Mouse (Mus musculus) CD4-positive, CD25-positive, alpha-beta regulatory T cell, adult 9 weeks (primary cell): Measurements from ENCODE around the gene Pyroxd1. TPM values are rescaled to one million over a fixed set of nuclear protein-coding genes. Genes with fewer than 3 reads are reported as not detected.

Source experiments
- polyA plus RNA-seq: library from polyadenylated mRNA; unstranded; fragments of 100-300 nt; shearing (Covaris generic); gene quantifications from one replicate; pipeline ENCODE4 v1.2.1, GENCODE M21; 2017

Gene Pyroxd1
- polyA plus RNA-seq = 27.8 TPM

DNA sequence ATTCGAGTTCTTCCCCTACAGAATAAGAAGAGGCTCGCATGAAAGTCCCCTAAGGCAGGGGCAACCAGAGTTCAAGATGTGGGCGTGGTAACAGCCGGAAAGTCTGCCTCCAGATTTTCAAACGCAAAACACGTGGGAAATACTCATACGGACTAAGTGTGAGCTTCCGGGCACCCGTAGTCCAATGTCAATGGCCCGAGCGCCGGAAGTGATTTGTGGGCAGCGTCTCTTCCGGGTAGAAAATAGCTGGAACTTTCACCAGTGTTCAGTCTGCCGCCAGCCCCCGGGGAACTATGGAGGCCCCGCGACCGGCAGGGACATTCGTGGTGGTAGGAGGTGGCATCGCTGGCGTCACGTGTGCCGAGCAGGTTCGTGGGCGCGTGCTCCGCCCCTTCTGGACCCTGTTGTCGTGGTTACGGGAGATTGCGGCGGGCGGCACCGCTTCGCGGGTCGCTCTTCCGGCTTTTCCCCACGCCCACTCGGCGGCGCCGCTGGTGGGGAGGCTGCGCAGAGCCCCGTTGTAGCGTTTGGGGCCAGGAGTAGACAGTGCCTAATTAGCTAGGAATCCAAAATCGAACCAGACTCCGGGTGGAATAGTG, at the start of gene Pyroxd1:
Gene Pyroxd1 (plus strand): TSS at position 215 of the 599 bp plus-strand sequence.

GRCm38 (mm10) chr6:142298098-142298497, 47.4 kb upstream of the Pyroxd1 start, which contains the start of gene Iapp:
Iapp (plus strand) TSS chr6:142298423.

DNA sequence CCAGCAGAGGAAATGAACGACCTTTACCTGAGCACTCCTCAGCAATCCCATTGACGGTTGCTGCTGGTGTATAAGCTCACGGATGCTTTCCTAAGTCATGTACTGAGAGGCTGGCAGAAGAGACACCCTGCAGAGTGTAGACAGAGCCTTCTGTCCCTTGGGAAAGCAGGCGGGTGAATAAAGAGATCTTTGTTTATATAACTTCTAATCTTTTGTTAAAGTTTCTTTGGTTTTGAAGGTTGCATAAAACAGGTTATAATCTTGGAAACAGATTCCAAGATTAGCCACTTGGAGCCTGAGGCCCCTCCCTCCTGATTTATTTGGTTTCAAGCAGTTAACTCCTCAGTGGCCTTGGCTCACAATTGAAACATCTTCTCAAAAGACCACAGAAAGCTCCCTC, 22.6 kb upstream of the Pyroxd1 start, which contains the start of gene Slco1a5:
Gene Slco1a5 (minus strand): TSS at position 101 of the 400 bp plus-strand sequence.

GRCm38 (mm10) chr6:142387011-142387754, 41.7 kb downstream of the Pyroxd1 start, which contains the start of the genes Recql and Golt1b:
Recql (minus strand) TSS chr6:142387087.
Golt1b (plus strand) TSS chr6:142387221.

Other genes with a start within 250 kb of the Pyroxd1 start
- 0.89 TPM for gene Slco1a6, start 137.1 kb upstream of the Pyroxd1 start, polyA plus RNA-seq
- gene Iapp, start 47.2 kb upstream of the Pyroxd1 start, polyA plus RNA-seq = not detected
- not detected for gene Slco1a5, start 22.7 kb upstream of the Pyroxd1 start, polyA plus RNA-seq
- gene Recql, start 41.4 kb downstream of the Pyroxd1 start, polyA plus RNA-seq = 49.7 TPM
- gene Golt1b, start 41.6 kb downstream of the Pyroxd1 start, polyA plus RNA-seq = 24.9 TPM
- 0.74 TPM for gene Spx, start 67.8 kb downstream of the Pyroxd1 start, polyA plus RNA-seq
- gene Gys2, start 127.5 kb downstream of the Pyroxd1 start, polyA plus RNA-seq = not detected
- 158 TPM for gene Ldhb, start 162.3 kb downstream of the Pyroxd1 start, polyA plus RNA-seq
- 0.12 TPM for gene Kcnj8, start 226.0 kb downstream of the Pyroxd1 start, polyA plus RNA-seq